Mouse (Mus musculus): ENCODE measurements around the gene Daglb.

DNA sequence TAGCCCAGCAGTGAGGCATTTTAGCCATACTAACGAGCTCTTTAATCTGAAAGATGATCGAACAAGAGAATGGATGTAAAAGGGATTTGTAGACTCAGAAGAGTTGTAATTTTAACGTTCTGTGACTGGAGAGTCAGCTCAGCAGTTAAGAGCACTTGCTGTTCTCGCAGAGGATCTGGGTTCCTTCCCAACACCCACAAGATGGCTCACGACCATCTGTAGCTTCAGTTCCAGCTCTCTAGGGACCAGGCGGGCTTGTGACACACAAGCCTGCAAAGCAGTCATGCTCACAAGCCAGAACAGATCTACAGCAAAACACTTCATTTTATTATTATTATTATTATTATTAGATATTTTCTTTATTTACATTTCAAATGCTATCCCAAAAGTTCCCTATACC, 88.5 kb downstream of the Daglb start:
- no peak for TF ChIP-seq ZNF384 (IDR thresholded peaks at IDR 0.05; ENCODE audit: low read depth, low read length)
- no peak for TF ChIP-seq HCFC1 (IDR thresholded peaks at IDR 0.05; ENCODE audit: borderline replicate concordance, insufficient read depth, low read length)
- no peak for TF ChIP-seq CHD2 (IDR thresholded peaks at IDR 0.05; ENCODE audit: low read depth, low read length)
- TF ChIP-seq MAFK (IDR thresholded peaks at IDR 0.05; ENCODE audit: insufficient read depth, low read depth, low read length): no peak
- TF ChIP-seq ZC3H11A (IDR thresholded peaks at IDR 0.05; ENCODE audit: borderline replicate concordance, low read depth, low read length): no peak

Measured in ES-E14 (cell line).